Mouse (Mus musculus): Measurements from ENCODE around the gene Gatad2b. TPM values are rescaled to one million over a fixed set of nuclear protein-coding genes. Genes with fewer than 3 reads are reported as not detected.
"Not testable (repeated sequence)": the region's sequence is repeated elsewhere in the genome, so short reads cannot be mapped to it uniquely, and the experiment has no call there.

The Gatad2b gene
- polyA plus RNA-seq (2012; rRNA removed), result 27.3 and 52.6 TPM in 2 replicates

DNA sequence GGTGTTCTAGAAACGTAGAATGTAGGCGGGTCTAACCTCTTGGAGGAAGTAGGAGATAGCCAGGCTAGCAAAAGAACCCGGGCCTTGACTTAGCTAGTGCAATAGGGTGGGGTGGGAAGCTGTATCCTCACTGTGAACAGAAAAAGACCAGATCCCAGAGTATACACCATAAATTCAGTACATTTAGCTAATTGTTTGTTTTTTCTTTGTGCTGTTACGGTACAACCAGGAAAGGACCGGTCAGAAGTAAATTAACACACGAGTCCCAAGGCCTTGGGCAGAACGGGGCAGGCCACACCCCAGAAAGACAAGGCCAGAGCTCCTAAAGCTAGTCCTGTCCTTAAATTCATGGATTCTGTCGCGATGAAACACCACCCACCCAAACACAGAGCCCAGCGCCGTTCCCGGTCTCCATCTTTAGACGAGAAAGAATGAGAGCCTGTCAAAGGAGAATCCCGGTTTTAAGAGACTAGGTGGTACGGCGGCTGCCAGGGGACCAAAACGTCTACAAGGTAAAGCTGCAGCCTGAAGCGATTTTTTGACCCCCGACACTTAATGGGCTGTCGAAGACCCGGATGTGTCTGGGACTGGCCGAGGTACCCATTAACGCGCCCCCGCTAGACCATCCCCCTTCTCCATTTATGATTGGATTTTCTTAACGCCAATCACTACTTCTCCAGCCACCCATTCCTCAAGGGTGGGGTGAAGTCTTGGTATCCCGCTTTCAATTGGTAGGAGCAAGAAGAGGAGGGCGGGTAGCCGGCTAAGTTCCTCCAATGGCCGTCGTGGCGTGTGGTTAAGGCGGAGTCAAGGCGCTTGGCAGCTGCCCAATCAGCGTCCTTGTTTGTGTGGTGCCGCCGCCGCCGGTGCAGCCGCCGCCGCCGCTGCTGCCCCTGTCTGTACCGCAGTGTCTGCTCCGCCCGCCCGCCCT lies at the start of gene Gatad2b:
Gatad2b (plus strand) TSS at position 834 of the 931 bp plus-strand sequence.
- DNase-seq (ENCODE audit: low read depth), result peak; percentile 100
- TF ChIP-seq CTCF (IDR thresholded peaks at IDR 0.05; ENCODE audit: borderline replicate concordance, extremely low read depth, insufficient read depth, insufficient read length) (no peak), POLR2A (IDR thresholded peaks at IDR 0.05; ENCODE audit: borderline replicate concordance, extremely low read depth, insufficient read depth, insufficient read length, poor library complexity, severe bottlenecking) (peak; percentile 61; the same call in 1 of the 2 replicates)

DNA sequence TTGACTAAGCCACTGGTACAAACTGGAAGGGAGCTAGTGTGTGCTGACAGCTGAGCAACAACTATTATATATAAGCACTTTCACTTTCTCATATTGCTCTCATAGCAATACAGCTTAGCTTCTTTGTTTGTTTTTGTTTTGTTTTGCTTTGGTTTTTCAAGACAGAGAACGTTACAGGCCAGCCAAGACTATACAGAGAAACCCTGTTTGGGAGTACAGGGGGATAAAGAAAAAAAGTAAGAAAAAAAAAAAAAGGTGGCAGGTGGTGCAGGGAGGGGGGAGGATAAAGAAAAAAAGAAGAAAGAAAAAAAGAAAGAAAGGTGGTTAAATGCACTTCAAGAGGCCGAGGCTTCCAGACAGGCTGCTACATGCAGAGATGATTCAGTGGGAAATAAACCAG lies 47.6 kb upstream of the Gatad2b start:
- no peak for TF ChIP-seq CTCF (IDR thresholded peaks at IDR 0.05; ENCODE audit: borderline replicate concordance, extremely low read depth, insufficient read depth, insufficient read length)
- TF ChIP-seq POLR2A (IDR thresholded peaks at IDR 0.05; ENCODE audit: borderline replicate concordance, extremely low read depth, insufficient read depth, insufficient read length, poor library complexity, severe bottlenecking), result no peak
- no peak for DNase-seq (ENCODE audit: low read depth)

DNA sequence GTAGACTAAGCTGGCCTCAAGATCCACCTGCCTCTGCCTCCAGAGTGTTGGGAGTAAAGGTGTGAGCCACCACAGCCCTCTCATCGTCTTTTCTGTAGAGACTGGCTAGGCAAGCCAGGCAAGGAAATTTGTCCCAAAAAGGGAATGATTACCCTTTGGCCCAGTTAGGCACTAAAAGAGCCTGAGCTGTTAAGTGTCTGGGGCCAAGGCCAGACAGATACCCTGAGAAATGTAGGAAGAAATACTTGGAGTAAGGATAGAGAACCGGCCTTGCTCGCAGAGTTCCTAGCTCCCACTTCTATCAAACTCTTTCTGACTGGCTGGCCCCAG lies 45.4 kb upstream of the Gatad2b start:
- DNase-seq (ENCODE audit: low read depth), result no peak
- TF ChIP-seq POLR2A (IDR thresholded peaks at IDR 0.05; ENCODE audit: borderline replicate concordance, extremely low read depth, insufficient read depth, insufficient read length, poor library complexity, severe bottlenecking) (no peak), CTCF (IDR thresholded peaks at IDR 0.05; ENCODE audit: borderline replicate concordance, extremely low read depth, insufficient read depth, insufficient read length) (no peak)

DNA sequence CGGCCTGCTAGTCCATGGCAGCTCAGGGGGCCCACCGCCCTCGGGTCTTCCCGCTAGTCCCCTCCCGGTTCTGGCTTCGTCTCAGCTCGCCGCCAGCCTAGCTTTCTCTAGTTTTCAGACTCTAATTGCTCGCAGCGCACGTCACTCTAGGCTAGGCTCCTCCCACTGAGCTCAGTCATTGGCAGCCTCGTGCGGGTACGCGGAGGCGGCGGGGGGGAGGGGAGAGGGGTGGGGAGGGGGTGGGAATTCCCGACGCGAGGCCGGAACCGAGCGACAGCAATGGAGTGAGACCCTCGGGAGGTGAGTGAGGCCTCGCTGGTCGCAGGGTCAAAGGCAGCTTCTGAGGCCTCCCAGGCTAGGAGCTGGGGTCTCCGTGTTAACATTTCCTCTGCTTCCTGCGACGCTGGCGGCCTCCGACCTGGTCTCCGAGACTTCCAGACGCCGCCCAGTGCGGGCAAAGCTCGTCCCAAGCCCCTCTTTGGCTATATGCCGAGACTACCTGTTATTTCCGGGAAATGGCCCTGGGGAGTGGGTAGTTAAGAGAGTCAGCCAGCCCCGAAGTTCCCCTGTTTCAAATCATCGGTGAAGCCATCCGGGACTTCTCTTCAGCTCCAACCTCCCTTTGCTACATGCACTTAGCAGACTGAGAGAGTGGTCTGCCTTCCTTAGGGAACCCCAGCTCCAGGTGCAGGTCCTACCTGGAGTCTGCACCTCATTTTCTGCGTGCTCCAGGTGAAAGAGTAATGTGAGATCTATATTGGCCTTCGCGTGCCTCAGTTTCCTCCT lies 44.8 kb upstream of the Gatad2b start, which contains the start of gene Slc39a1:
Slc39a1 (plus strand) TSS at position 213 of the 786 bp plus-strand sequence.
- TF ChIP-seq CTCF (IDR thresholded peaks at IDR 0.05; ENCODE audit: borderline replicate concordance, extremely low read depth, insufficient read depth, insufficient read length) (no peak), POLR2A (IDR thresholded peaks at IDR 0.05; ENCODE audit: borderline replicate concordance, extremely low read depth, insufficient read depth, insufficient read length, poor library complexity, severe bottlenecking) (peak; percentile 35; the same call in 1 of the 2 replicates)
- DNase-seq (ENCODE audit: low read depth), result peak; percentile 98

DNA sequence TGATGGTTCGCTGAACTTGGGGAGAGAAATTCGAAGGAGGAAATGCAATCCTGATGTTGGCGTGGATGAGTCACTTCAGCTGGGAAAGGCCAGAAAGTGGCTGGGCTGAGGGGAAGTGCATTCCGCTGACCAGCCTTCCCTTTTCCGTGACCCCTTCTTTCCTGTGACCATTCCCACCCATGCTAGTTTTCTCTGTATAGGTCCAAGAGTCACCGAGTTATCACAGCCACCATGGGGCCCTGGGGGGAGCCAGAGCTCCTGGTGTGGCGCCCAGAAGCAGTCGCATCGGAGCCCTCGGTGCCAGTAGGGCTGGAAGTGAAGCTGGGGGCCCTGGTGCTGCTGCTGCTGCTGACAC lies 44.3 kb upstream of the Gatad2b start:
- TF ChIP-seq POLR2A (IDR thresholded peaks at IDR 0.05; ENCODE audit: borderline replicate concordance, extremely low read depth, insufficient read depth, insufficient read length, poor library complexity, severe bottlenecking) (no peak), CTCF (IDR thresholded peaks at IDR 0.05; ENCODE audit: borderline replicate concordance, extremely low read depth, insufficient read depth, insufficient read length) (no peak)
- no peak for DNase-seq (ENCODE audit: low read depth)

DNA sequence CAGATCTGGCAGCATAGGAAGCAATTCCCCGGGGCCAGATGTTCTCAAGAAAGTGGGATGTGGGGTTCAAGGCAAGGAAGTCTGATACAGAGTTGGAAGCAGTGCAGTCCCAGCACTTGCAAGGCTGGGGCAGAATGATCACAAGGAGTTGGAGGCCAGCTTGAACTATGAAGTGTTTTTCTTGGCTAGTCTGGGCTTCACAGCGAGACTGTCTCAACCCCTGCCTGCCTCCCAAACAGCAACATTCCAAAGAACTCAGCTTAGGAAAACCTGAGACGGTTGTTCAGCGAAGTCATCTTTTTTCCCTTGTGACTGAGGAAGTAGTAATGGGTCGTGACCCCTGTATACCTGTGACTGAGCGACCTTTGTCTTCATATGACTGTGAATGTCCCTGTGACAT lies 42.2 kb upstream of the Gatad2b start:
- DNase-seq (ENCODE audit: low read depth), result peak; percentile 3
- TF ChIP-seq CTCF (IDR thresholded peaks at IDR 0.05; ENCODE audit: borderline replicate concordance, extremely low read depth, insufficient read depth, insufficient read length) (no peak), POLR2A (IDR thresholded peaks at IDR 0.05; ENCODE audit: borderline replicate concordance, extremely low read depth, insufficient read depth, insufficient read length, poor library complexity, severe bottlenecking) (no peak)

DNA sequence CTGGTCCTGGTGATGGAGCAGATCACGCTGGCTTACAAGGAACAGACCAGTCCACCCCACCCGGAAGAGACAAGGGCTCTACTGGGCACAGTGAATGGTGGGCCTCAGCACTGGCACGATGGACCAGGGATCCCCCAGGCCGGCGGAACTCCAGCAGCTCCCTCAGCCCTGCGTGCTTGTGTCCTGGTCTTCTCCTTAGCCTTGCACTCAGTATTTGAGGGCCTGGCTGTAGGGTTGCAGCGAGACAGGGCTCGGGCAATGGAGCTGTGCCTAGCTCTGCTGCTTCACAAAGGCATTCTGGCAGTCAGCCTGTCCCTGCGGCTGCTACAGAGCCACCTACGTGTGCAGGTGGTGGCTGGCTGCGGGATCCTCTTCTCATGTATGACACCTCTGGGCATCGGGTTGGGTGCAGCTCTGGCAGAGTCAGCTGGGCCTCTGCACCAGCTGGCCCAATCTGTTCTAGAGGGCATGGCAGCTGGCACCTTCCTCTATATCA lies 41.2 kb upstream of the Gatad2b start:
- not testable (repeated sequence) for DNase-seq (ENCODE audit: low read depth)

DNA sequence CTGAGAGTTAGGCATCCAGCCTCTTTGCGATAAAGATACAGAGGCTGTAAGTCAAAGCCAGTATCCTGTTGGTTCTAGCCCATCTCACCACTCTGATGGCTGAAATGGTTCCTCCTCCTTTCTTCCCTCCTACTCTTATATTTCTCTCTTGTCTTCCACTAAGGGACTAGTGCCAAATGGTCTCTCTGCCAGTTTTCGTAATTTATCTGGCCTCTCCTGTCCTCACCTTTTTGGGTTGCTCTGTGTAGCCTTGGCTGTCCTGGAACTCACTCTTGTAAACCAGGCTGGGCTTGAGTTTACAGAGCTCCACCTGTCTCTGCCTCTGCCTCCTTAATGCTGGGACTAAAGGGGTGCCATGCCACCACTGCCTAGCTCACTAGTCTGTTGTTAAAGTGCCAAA lies 40.3 kb upstream of the Gatad2b start:
- DNase-seq (ENCODE audit: low read depth), result not testable (repeated sequence)

DNA sequence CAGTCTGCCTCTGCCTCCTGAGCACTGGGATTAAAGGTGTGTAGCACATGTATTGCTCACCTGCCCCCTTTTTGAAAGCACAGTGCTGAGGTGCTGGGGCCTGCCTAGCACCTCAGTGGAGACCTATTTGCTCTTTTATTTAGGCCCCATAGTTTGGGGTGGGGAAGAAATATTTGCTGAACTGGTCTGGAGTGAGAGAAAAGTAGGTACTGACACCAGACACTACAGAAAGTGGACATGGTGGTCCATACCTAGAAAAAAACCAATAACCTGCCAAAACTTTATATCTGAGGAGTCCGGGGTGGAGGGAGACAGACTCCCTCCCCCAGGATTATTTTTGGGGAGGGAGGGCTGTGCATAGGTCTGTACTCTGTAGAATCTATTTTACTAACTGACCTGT lies 39.8 kb upstream of the Gatad2b start:
- not testable (repeated sequence) for DNase-seq (ENCODE audit: low read depth)

DNA sequence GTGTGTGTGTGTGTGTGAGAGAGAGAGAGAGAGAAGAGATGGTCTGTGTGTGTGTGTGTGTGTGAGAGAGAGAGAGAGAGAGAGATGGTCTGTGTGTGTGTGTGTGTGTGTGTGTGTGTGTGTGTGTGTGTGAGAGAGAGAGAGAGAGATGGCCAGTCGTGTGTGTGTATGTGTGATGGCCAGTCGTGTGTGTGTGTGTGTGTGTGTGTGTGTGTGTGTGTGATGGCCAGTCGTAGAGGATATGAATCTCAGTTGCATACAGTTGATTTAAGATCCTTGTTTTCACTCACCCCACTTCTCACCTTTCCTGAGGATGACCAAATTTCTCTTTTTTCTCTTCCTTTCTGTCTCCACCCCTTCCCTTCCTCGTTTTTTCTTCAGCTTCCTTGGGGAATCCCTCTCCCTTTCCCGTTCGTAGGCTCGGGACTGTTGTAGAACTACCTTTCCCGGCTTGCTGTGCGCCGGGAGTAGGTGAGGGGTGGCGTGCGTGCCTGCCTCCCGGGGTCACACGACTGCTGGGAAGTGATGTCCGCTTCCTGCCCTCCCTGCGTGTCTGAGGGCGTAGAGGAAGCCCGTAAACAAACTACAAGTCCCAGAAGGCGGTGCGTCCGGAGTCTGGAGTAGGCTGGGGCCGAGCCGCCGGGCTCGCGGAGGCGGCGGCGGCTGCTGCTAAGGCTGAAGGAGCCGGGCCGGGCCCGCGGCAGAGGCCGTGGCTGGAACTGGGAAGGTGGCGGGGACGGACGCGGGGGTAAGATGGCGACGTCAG lies 39.1 kb upstream of the Gatad2b start, which contains the start of gene Crtc2:
Crtc2 (plus strand) TSS at position 511 of the 766 bp plus-strand sequence.
- DNase-seq (ENCODE audit: low read depth), result peak; percentile 100
- peak; percentile 89 for TF ChIP-seq POLR2A (IDR thresholded peaks at IDR 0.05; ENCODE audit: borderline replicate concordance, extremely low read depth, insufficient read depth, insufficient read length, poor library complexity, severe bottlenecking)
- TF ChIP-seq CTCF (IDR thresholded peaks at IDR 0.05; ENCODE audit: borderline replicate concordance, extremely low read depth, insufficient read depth, insufficient read length), result no peak

DNA sequence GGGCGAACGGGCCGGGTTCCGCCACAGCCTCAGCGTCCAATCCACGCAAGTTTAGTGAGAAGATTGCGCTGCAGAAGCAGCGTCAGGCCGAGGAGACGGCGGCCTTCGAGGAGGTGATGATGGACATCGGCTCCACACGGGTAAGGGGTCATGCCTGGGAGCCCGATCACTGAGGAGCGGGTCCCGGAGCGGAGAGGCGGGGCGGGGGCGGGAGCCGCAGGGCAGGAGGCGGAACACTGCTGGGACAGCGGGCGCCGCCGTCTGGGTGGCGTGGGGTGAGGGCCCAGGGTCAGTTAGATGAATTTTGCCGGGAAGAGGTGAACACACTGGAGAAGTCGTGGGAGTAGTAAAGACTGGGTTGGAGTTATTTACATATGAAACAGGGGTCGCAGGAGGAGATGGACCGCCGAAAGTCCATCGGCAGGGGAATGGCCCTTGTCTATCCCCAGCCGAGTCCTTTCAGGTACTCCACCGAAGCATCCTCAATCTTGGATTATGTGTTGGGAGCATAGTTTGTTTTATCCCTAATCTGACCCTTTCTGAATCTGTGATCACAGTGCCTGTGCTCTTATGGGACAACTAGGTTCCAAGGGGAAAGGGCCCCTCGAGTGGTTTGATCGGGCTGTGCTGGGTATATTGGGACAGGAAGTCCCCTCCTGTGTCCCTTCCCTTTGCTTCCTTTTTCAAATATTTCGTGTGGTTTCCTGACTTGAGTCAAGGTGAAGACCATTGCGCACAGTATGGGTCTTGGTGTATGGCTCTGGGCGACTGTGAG lies 38.4 kb upstream of the Gatad2b start:
- no peak for DNase-seq (ENCODE audit: low read depth)
- TF ChIP-seq POLR2A (IDR thresholded peaks at IDR 0.05; ENCODE audit: borderline replicate concordance, extremely low read depth, insufficient read depth, insufficient read length, poor library complexity, severe bottlenecking) (no peak), CTCF (IDR thresholded peaks at IDR 0.05; ENCODE audit: borderline replicate concordance, extremely low read depth, insufficient read depth, insufficient read length) (no peak)

Measured in brain, embryonic 14.5 days (tissue).